Mouse (Mus musculus) MEL (cell line): ENCODE data around the gene Rpap1. TPM values are rescaled to one million over a fixed set of nuclear protein-coding genes. Genes with fewer than 3 reads are reported as not detected.

ENCODE experiments used
- DNase-seq: peaks from one replicate; pipeline ENCODE4 v3.0.0; 2011; ENCODE audit warnings: low read depth, low spot score
- H3K27ac ChIP-seq: 2 replicates; pipeline ENCODE4 v1.5.1; 2012; ENCODE audit warnings: low read depth, mild to moderate bottlenecking, control low read depth, low read length, moderate library complexity; ENCODE audit not compliant: control insufficient read depth
- H3K27me3 ChIP-seq, 2 experiments: fragments of 150-350 bp in 1 of 2; sonication (generic) in 1 of 2; 2 replicates each; pipeline ENCODE4 v1.6.1; 2012; ENCODE audit warnings: low read length in 2 of 2, mild to moderate bottlenecking in 2 of 2, improper control_type of control experiment in 1 of 2, moderate library complexity in 1 of 2; ENCODE audit not compliant: insufficient read depth in 2 of 2, control insufficient read depth in 1 of 2
- H3K36me3 ChIP-seq, 2 experiments: 2 replicates each; pipeline ENCODE4 v1.6.1; 2012 to 2014; ENCODE audit warnings: low read length in 2 of 2, improper control_type of control experiment in 1 of 2, inconsistent platforms in 1 of 2, mild to moderate bottlenecking in 1 of 2; ENCODE audit not compliant: insufficient read depth in 2 of 2, control insufficient read depth in 1 of 2
- H3K4me1 ChIP-seq, 2 experiments: fragments of 150-350 bp in 1 of 2; sonication (generic) in 1 of 2; 2 replicates each; pipeline ENCODE4 v1.6.1; 2012; ENCODE audit warnings: low read length in 2 of 2, improper control_type of control experiment in 1 of 2, mild to moderate bottlenecking in 1 of 2; ENCODE audit not compliant: insufficient read depth in 2 of 2, control insufficient read depth in 1 of 2
- H3K4me3 ChIP-seq, 2 experiments: fragments of 150-350 bp in 1 of 2; sonication (generic) in 1 of 2; 2 replicates each; pipeline ENCODE4 v1.5.1; 2012; ENCODE audit warnings: low read depth in 2 of 2, low read length in 2 of 2, mild to moderate bottlenecking in 2 of 2, moderate library complexity in 2 of 2, control low read depth in 1 of 2, improper control_type of control experiment in 1 of 2; ENCODE audit not compliant: control insufficient read depth in 1 of 2, insufficient read depth in 1 of 2
- H3K79me2 ChIP-seq: 2 replicates; pipeline ENCODE4 v1.6.1; 2012; ENCODE audit warnings: mild to moderate bottlenecking, low read length, moderate library complexity; ENCODE audit not compliant: control insufficient read depth, poor library complexity, insufficient read depth
- H3K9ac ChIP-seq: 2 replicates; pipeline ENCODE4 v1.6.1; 2012; ENCODE audit warnings: low read depth, mild to moderate bottlenecking, control low read depth, low read length, moderate library complexity; ENCODE audit not compliant: control insufficient read depth, poor library complexity, severe bottlenecking
- H3K9me3 ChIP-seq: fragments of 150-350 bp; sonication (generic); replicated peaks from 2 replicates; pipeline ENCODE4 v1.6.1; 2012; ENCODE audit warnings: mild to moderate bottlenecking, low read length, improper control_type of control experiment, moderate library complexity; ENCODE audit not compliant: insufficient read depth
- BHLHE40 ChIP-seq: IDR thresholded peaks from 2 replicates; pipeline ENCODE4 v1.6.1; 2012; ENCODE audit warnings: low read depth, mild to moderate bottlenecking, inconsistent platforms, low read length, improper control_type of control experiment, borderline replicate concordance
- CHD1 ChIP-seq: IDR thresholded peaks from 2 replicates; pipeline ENCODE4 v1.6.1; 2012; ENCODE audit warnings: low read depth, mild to moderate bottlenecking, inconsistent platforms, low read length, improper control_type of control experiment
- CHD2 ChIP-seq: IDR thresholded peaks from 2 replicates; pipeline ENCODE4 v1.6.1; 2011; ENCODE audit warnings: low read length, improper control_type of control experiment
- CTCF ChIP-seq, 3 experiments: IDR thresholded peaks in 2 of 3; conservative IDR thresholded peaks in 1 of 3; 2 replicates each; pipeline ENCODE4 v1.5.1; 2011 to 2012; ENCODE audit warnings: low read length in 3 of 3, low read depth in 2 of 3, mild to moderate bottlenecking in 2 of 3, improper control_type of control experiment in 1 of 3, inconsistent platforms in 1 of 3, mixed read lengths in 1 of 3, moderate library complexity in 1 of 3; ENCODE audit not compliant: control insufficient read depth in 1 of 3, insufficient read depth in 1 of 3, poor library complexity in 1 of 3, severe bottlenecking in 1 of 3
- ELF1 ChIP-seq: IDR thresholded peaks from 2 replicates; pipeline ENCODE4 v1.6.1; 2014; ENCODE audit warnings: low read depth, mild to moderate bottlenecking, inconsistent platforms, low read length, improper control_type of control experiment, moderate library complexity
- EP300 ChIP-seq, 2 experiments: IDR thresholded peaks; 2 replicates each; pipeline ENCODE4 v1.6.1; 2011; ENCODE audit warnings: improper control_type of control experiment in 2 of 2, low read length in 2 of 2, low read depth in 1 of 2, mild to moderate bottlenecking in 1 of 2
- GABPA ChIP-seq: IDR thresholded peaks from 2 replicates; pipeline ENCODE4 v1.6.1; 2012; ENCODE audit warnings: low read depth, mild to moderate bottlenecking, inconsistent platforms, low read length, improper control_type of control experiment, moderate library complexity
- GATA1 ChIP-seq: IDR thresholded peaks from 2 replicates; pipeline ENCODE4 v1.6.1; 2011; ENCODE audit warnings: low read depth, low read length, improper control_type of control experiment
- KAT2A ChIP-seq: conservative IDR thresholded peaks from 2 replicates; pipeline ENCODE4 v1.6.1; 2012; ENCODE audit warnings: low read depth, low read length, improper control_type of control experiment, inconsistent platforms
- MAFK ChIP-seq: IDR thresholded peaks from 2 replicates; pipeline ENCODE4 v1.6.1; 2011; ENCODE audit warnings: low read depth, mild to moderate bottlenecking, low read length, improper control_type of control experiment, borderline replicate concordance
- MAX ChIP-seq: IDR thresholded peaks from 2 replicates; pipeline ENCODE4 v1.6.1; 2011; ENCODE audit warnings: low read length, improper control_type of control experiment
- MAZ ChIP-seq: IDR thresholded peaks from 2 replicates; pipeline ENCODE4 v1.6.1; 2012; ENCODE audit warnings: low read depth, mild to moderate bottlenecking, inconsistent platforms, low read length, improper control_type of control experiment
- MEF2A ChIP-seq: IDR thresholded peaks from 2 replicates; pipeline ENCODE4 v1.6.1; 2014; ENCODE audit warnings: low read depth, mild to moderate bottlenecking, inconsistent platforms, low read length, improper control_type of control experiment; ENCODE audit not compliant: poor library complexity, insufficient replicate concordance, severe bottlenecking; ENCODE audit errors: extremely low read depth
- MXI1 ChIP-seq: IDR thresholded peaks from 2 replicates; pipeline ENCODE4 v1.6.1; 2011; ENCODE audit warnings: mild to moderate bottlenecking, low read depth, low read length, improper control_type of control experiment
- MYB ChIP-seq: IDR thresholded peaks from 2 replicates; pipeline ENCODE4 v1.6.1; 2011; ENCODE audit warnings: mild to moderate bottlenecking, low read depth, low read length, improper control_type of control experiment
- MYC ChIP-seq: IDR thresholded peaks from 2 replicates; pipeline ENCODE4 v1.6.1; 2011; ENCODE audit warnings: low read depth, mild to moderate bottlenecking, low read length, improper control_type of control experiment, moderate library complexity
- POLR2A ChIP-seq, 2 experiments: IDR thresholded peaks; 2 replicates each; pipeline ENCODE4 v1.6.1; 2011 to 2012; ENCODE audit warnings: low read length in 2 of 2, mild to moderate bottlenecking in 2 of 2, control low read depth in 1 of 2, improper control_type of control experiment in 1 of 2, low read depth in 1 of 2, moderate library complexity in 1 of 2; ENCODE audit not compliant: control insufficient read depth in 1 of 2, insufficient read depth in 1 of 2, poor library complexity in 1 of 2
- RAD21 ChIP-seq: IDR thresholded peaks from 2 replicates; pipeline ENCODE4 v1.6.1; 2011; ENCODE audit warnings: mild to moderate bottlenecking, low read depth, low read length, improper control_type of control experiment
- RCOR1 ChIP-seq: IDR thresholded peaks from 2 replicates; pipeline ENCODE4 v1.6.1; 2012; ENCODE audit warnings: low read depth, mild to moderate bottlenecking, inconsistent platforms, low read length, improper control_type of control experiment
- SIN3A ChIP-seq: IDR thresholded peaks from 2 replicates; pipeline ENCODE4 v1.6.1; 2012; ENCODE audit warnings: low read length, improper control_type of control experiment, inconsistent platforms
- TBP ChIP-seq: IDR thresholded peaks from 2 replicates; pipeline ENCODE4 v1.8.0; 2011; ENCODE audit warnings: low read depth, low read length, improper control_type of control experiment
- TCF12 ChIP-seq: IDR thresholded peaks from 2 replicates; pipeline ENCODE4 v1.6.1; 2014; ENCODE audit warnings: low read depth, mild to moderate bottlenecking, inconsistent platforms, low read length, improper control_type of control experiment, moderate library complexity
- USF1 ChIP-seq: IDR thresholded peaks from 2 replicates; pipeline ENCODE4 v1.6.1; 2014; ENCODE audit warnings: low read depth, mild to moderate bottlenecking, inconsistent platforms, low read length, improper control_type of control experiment, moderate library complexity
- USF2 ChIP-seq, 2 experiments: IDR thresholded peaks; 2 replicates each; pipeline ENCODE4 v1.6.1; 2011 to 2012; ENCODE audit warnings: improper control_type of control experiment in 2 of 2, low read length in 2 of 2, borderline replicate concordance in 1 of 2, inconsistent platforms in 1 of 2, low read depth in 1 of 2, mild to moderate bottlenecking in 1 of 2; ENCODE audit not compliant: insufficient read depth in 1 of 2
- ZC3H11A ChIP-seq: IDR thresholded peaks from 2 replicates; pipeline ENCODE4 v1.6.1; 2012; ENCODE audit warnings: low read depth, mild to moderate bottlenecking, inconsistent platforms, low read length, improper control_type of control experiment
- ZMIZ1 ChIP-seq: IDR thresholded peaks from 2 replicates; pipeline ENCODE4 v1.6.1; 2012; ENCODE audit warnings: low read depth, mild to moderate bottlenecking, inconsistent platforms, low read length, improper control_type of control experiment, moderate library complexity
- ZNF384 ChIP-seq: IDR thresholded peaks from 2 replicates; pipeline ENCODE4 v1.6.1; 2012; ENCODE audit warnings: low read depth, mild to moderate bottlenecking, inconsistent platforms, low read length, improper control_type of control experiment
- polyA plus RNA-seq, 2 experiments: library from polyadenylated mRNA; stranded (reverse) in 1 of 2; unstranded in 1 of 2; fragments of >175 nt in 1 of 2; fragments of >200 nt in 1 of 2; gene quantifications; 2 replicates each; pipeline versions ENCODE4 v1.2.1 to v1.2.4; 2012; ENCODE audit warnings: low replicate concordance in 2 of 2, low read depth in 1 of 2; ENCODE audit not compliant: insufficient read length in 2 of 2, insufficient read depth in 1 of 2, missing spikeins in 1 of 2
- total RNA-seq: library from RNA; depleted of rRNA; stranded (reverse); fragments of 300-350 nt; gene quantifications from 2 replicates; pipeline ENCODE4 v1.2.3, GENCODE M21; 2012

Gene Rpap1
- total and polyA plus RNA-seq, 3 experiments = 12.9 to 26.8 TPM; not detected in 1

- DNase-seq = no peak
- no peaks in the 10 kb centered on the region for H3K9me3 ChIP-seq
- TF ChIP-seq ELF1 (no peak), GABPA (no peak), GATA1 (no peak), MYC (no peak), MXI1 (no peak), MAZ (no peak), POLR2A (IDR thresholded peaks at IDR 0.05; ENCODE audit: control insufficient read depth in 1 of 2, insufficient read depth in 1 of 2, low read depth in 1 of 2, low read length in 2 of 2, poor library complexity in 1 of 2) (no peak), TCF12 (no peak), RAD21 (no peak), USF2 (IDR thresholded peaks at IDR 0.05; ENCODE audit: borderline replicate concordance in 1 of 2, insufficient read depth in 1 of 2, low read depth in 1 of 2, low read length in 2 of 2) (no peak), USF1 (no peak), RCOR1 (no peak), EP300 (IDR thresholded peaks at IDR 0.05; ENCODE audit: low read depth in 1 of 2, low read length in 2 of 2) (no peak), BHLHE40 (no peak), CHD2 (no peak), KAT2A (no peak), ZMIZ1 (no peak), MYB (no peak)
- no peaks in the 10 kb centered on the region for H3K36me3 ChIP-seq
- H3K79me2 ChIP-seq = peaks cover 3% of the 10 kb centered on the region; the same call in 1 of the 2 replicates
- peaks cover under 1 to 2% of the 10 kb centered on the region in 2 experiments; a peak in 3 of 4 replicates for H3K4me1 ChIP-seq
- H3K27me3 ChIP-seq = no peaks in the 10 kb centered on the region
- H3K9ac ChIP-seq = no peak overlapping the region
- no peak overlapping the region for H3K4me3 ChIP-seq
- H3K27ac ChIP-seq = no peak overlapping the region
Measured at GRCm38 (mm10) chr2:119803618-119804274, 16.4 kb upstream of the Rpap1 start.

- Histone ChIP-seq H3K36me3 (0 out of 4 replicates have a peak, but pooled peaks cover 0 to 3% of the 10 kb centered on the region in 2 experiments), H3K27ac (no peak overlapping the region), H3K4me3 (no peak overlapping the region), H3K9ac (no peak overlapping the region), H3K9me3 (no peaks in the 10 kb centered on the region), H3K4me1 (peaks cover 2 to 7% of the 10 kb centered on the region in 2 experiments; a peak in 3 of 4 replicates), H3K79me2 (peaks cover 3% of the 10 kb centered on the region; the same call in 1 of the 2 replicates), H3K27me3 (no peaks in the 10 kb centered on the region)
- DNase-seq = no peak
- TF ChIP-seq GABPA (no peak), ZMIZ1 (no peak), MAZ (no peak), RAD21 (no peak), TCF12 (no peak), MAFK (no peak), MXI1 (no peak), CTCF (IDR thresholded peaks at IDR 0.05 in 2 of 3, conservative IDR thresholded peaks at IDR 0.05 in 1 of 3; ENCODE audit: control insufficient read depth in 1 of 3, insufficient read depth in 1 of 3, low read depth in 2 of 3, low read length in 3 of 3, poor library complexity in 1 of 3, severe bottlenecking in 1 of 3) (no peak), ZNF384 (no peak), CHD1 (no peak), USF2 (IDR thresholded peaks at IDR 0.05; ENCODE audit: borderline replicate concordance in 1 of 2, insufficient read depth in 1 of 2, low read depth in 1 of 2, low read length in 2 of 2) (no peak), CHD2 (no peak), MAX (no peak), RCOR1 (no peak), USF1 (no peak), MEF2A (no peak), SIN3A (no peak), TBP (no peak), ZC3H11A (no peak), MYC (no peak)
Measured at GRCm38 (mm10) chr2:119802767-119803617, 15.7 kb upstream of the Rpap1 start.
